Mouse (Mus musculus): ENCODE results near the gene Il34. TPM values are rescaled to one million over a fixed set of nuclear protein-coding genes. Genes with fewer than 3 reads are reported as not detected.

Gene Il34
- polyA plus RNA-seq, 1 experiment from 2014 or later, result 0.20 TPM

Other genes with a start within 250 kb of the Il34 start
- 27.7 and 28.1 TPM in 2 replicates for gene Vac14, start 187.3 kb downstream of the Il34 start, polyA plus RNA-seq (2016; fragmentation: Nextera tagmentation; extraction: Ambion mirVana)
- gene Mtss1l, start 84.4 kb downstream of the Il34 start, polyA plus RNA-seq (2016; fragmentation: Nextera tagmentation; extraction: Ambion mirVana), result 4.9 and 5.0 TPM in 2 replicates
- gene Cog4, start 40.7 kb upstream of the Il34 start, polyA plus RNA-seq (2016; fragmentation: Nextera tagmentation; extraction: Ambion mirVana), result 75.4 and 78.2 TPM in 2 replicates
- gene Sf3b3, start 40.9 kb upstream of the Il34 start, polyA plus RNA-seq (2016; fragmentation: Nextera tagmentation; extraction: Ambion mirVana), result 222 and 225 TPM in 2 replicates
- gene Fuk, start 96.6 kb upstream of the Il34 start, polyA plus RNA-seq (2016; fragmentation: Nextera tagmentation; extraction: Ambion mirVana), result 12.2 and 12.7 TPM in 2 replicates
- 24.3 and 25.4 TPM in 2 replicates for gene St3gal2, start 114.0 kb upstream of the Il34 start, polyA plus RNA-seq (2016; fragmentation: Nextera tagmentation; extraction: Ambion mirVana)
- gene Ddx19a, start 191.9 kb upstream of the Il34 start, polyA plus RNA-seq (2016; fragmentation: Nextera tagmentation; extraction: Ambion mirVana), result 24.2 and 25.1 TPM in 2 replicates
- 11.4 and 11.6 TPM in 2 replicates for gene Ddx19b, start 225.8 kb upstream of the Il34 start, polyA plus RNA-seq (2016; fragmentation: Nextera tagmentation; extraction: Ambion mirVana)
- 75.6 and 79.8 TPM in 2 replicates for gene Aars, start 227.2 kb upstream of the Il34 start, polyA plus RNA-seq (2016; fragmentation: Nextera tagmentation; extraction: Ambion mirVana)

Data from midbrain, embryonic 10.5 days (tissue).